Mouse (Mus musculus) stomach, embryonic 16.5 days (tissue): ENCODE measurements at regions not wholly inside any gene's neighbourhood (a gene's known extent, or its start where the extent isn't known, plus 50 kb on each side); places are given as distances from the start of the nearest gene placed in this dataset.

Experiments
- ATAC-seq: fragments of 200-750 bp; cut with Nextera tagmentation; 2 replicates; pipeline ENCODE4 v1.8.0; 2017; ENCODE audit warnings: moderate number of reproducible peaks, moderate TSS enrichment; ENCODE audit not compliant: insufficient read depth, low FRiP score
- H3K27ac ChIP-seq: fragments of 300-500 bp; sonication (generic); 2 replicates; pipeline ENCODE4 v1.5.1; 2014; ENCODE audit warnings: low read length
- H3K27me3 ChIP-seq: fragments of 300-500 bp; sonication (generic); 2 replicates; pipeline ENCODE4 v1.6.1; 2014; ENCODE audit warnings: low read length, control low read depth, mixed read lengths; ENCODE audit not compliant: control insufficient read depth, insufficient read depth
- H3K36me3 ChIP-seq: fragments of 300-500 bp; sonication (generic); 2 replicates; pipeline ENCODE4 v1.6.1; 2014; ENCODE audit warnings: low read length; ENCODE audit not compliant: control insufficient read depth, insufficient read depth
- H3K4me1 ChIP-seq: fragments of 300-500 bp; sonication (generic); 2 replicates; pipeline ENCODE4 v1.6.1; 2014; ENCODE audit warnings: low read length, control low read depth, mixed read lengths; ENCODE audit not compliant: control insufficient read depth, insufficient read depth
- H3K4me2 ChIP-seq: fragments of 300-500 bp; sonication (generic); 2 replicates; pipeline ENCODE4 v1.6.1; 2014; ENCODE audit warnings: low read depth, low read length, mixed read lengths
- H3K4me3 ChIP-seq: fragments of 300-500 bp; sonication (generic); replicated peaks from 2 replicates; pipeline ENCODE4 v1.5.1; 2014; ENCODE audit warnings: mild to moderate bottlenecking, low read length
- H3K9ac ChIP-seq: fragments of 300-500 bp; sonication (generic); 2 replicates; pipeline ENCODE4 v1.6.1; 2014; ENCODE audit warnings: low read length
- H3K9me3 ChIP-seq: fragments of 300-500 bp; sonication (generic); replicated peaks from 2 replicates; pipeline ENCODE4 v1.6.1; 2016; ENCODE audit warnings: low read length, control low read depth; ENCODE audit not compliant: control insufficient read depth
- WGBS: fragments of 180-500 bp; shearing (Covaris S2); extraction: QIAGEN DNeasy Blood & Tissue Kit; methylation state at CpG from one replicate; pipeline ENCODE4 v1.1.7; 2014; 5-methylcytosine and 5-hydroxymethylcytosine counted together

GRCm38 (mm10) chr3:149174689-149175390, 184.5 kb upstream of the Adgrl2 start:
- H3K27me3 ChIP-seq, result no peaks in the 10 kb centered on the region

GRCm38 (mm10) chr3:149173537-149173936, 183.2 kb upstream of the Adgrl2 start:
- WGBS, result 30% methylated on average over 10 of the region's 10 CpGs
- Histone ChIP-seq H3K9me3 (no peaks in the 10 kb centered on the region), H3K9ac (no peak overlapping the region), H3K27me3 (no peaks in the 10 kb centered on the region), H3K27ac (no peak overlapping the region), H3K4me1 (peaks cover 5% of the 10 kb centered on the region; the same call in 1 of the 2 replicates), H3K4me3 (no peak overlapping the region), H3K36me3 (no peaks in the 10 kb centered on the region), H3K4me2 (peak overlapping the region; percentile 4; the same call in 1 of the 2 replicates)
- ATAC-seq, result no peak

More at GRCm38 (mm10) chr3:149174689-149175390, 184.5 kb upstream of the Adgrl2 start:
- no peaks in the 10 kb centered on the region for H3K9me3 ChIP-seq
- peaks cover 5% of the 10 kb centered on the region; the same call in 1 of the 2 replicates for H3K4me1 ChIP-seq
- no peak overlapping the region for H3K4me3 ChIP-seq
- no peak overlapping the region for H3K9ac ChIP-seq
- H3K4me2 ChIP-seq, result no peak overlapping the region
- no peak for ATAC-seq
- 64% methylated on average over 11 of the region's 11 CpGs for WGBS
- no peaks in the 10 kb centered on the region for H3K36me3 ChIP-seq
- H3K27ac ChIP-seq, result no peak overlapping the region

- Histone ChIP-seq H3K9me3 (no peaks in the 10 kb centered on the region), H3K9ac (no peak overlapping the region), H3K4me3 (no peak overlapping the region), H3K36me3 (no peaks in the 10 kb centered on the region), H3K4me2 (no peak overlapping the region), H3K4me1 (peaks cover 5% of the 10 kb centered on the region; the same call in 1 of the 2 replicates), H3K27me3 (no peaks in the 10 kb centered on the region), H3K27ac (no peak overlapping the region)
- WGBS, result 50% methylated on average over 4 of the region's 4 CpGs
- no peak for ATAC-seq
These were observed 181.4 kb upstream of the Adgrl2 start for GRCm38 (mm10) chr3:149171766-149172165.

- Histone ChIP-seq H3K4me3 (no peak overlapping the region), H3K27ac (no peak overlapping the region; the same call in 1 of the 2 replicates), H3K4me2 (no peak overlapping the region), H3K9ac (0 out of 2 replicates have a peak overlapping the region, but pooled peaks have one; percentile 11), H3K36me3 (no peaks in the 10 kb centered on the region), H3K4me1 (peaks cover 5% of the 10 kb centered on the region; the same call in 1 of the 2 replicates), H3K9me3 (no peaks in the 10 kb centered on the region), H3K27me3 (no peaks in the 10 kb centered on the region)
- ATAC-seq, result peak; percentile 68; the same call in 1 of the 2 replicates
- 76% methylated on average over 7 of the region's 7 CpGs for WGBS
These were observed 179.8 kb upstream of the Adgrl2 start for GRCm38 (mm10) chr3:149170191-149170590.

GRCm38 (mm10) chr3:149169442-149169841, 179.1 kb upstream of the Adgrl2 start:
- no peaks in the 10 kb centered on the region for H3K36me3 ChIP-seq
- H3K27ac ChIP-seq, result no peak overlapping the region; the same call in 1 of the 2 replicates
- H3K4me1 ChIP-seq, result peaks cover 5% of the 10 kb centered on the region; the same call in 1 of the 2 replicates
- no peaks in the 10 kb centered on the region for H3K9me3 ChIP-seq
- H3K4me2 ChIP-seq, result no peak overlapping the region
- H3K27me3 ChIP-seq, result no peaks in the 10 kb centered on the region
- WGBS, result 56% methylated on average over 12 of the region's 12 CpGs
- no peak; the same call in 1 of the 2 replicates for ATAC-seq
- H3K9ac ChIP-seq, result 0 out of 2 replicates have a peak overlapping the region, but pooled peaks have one; percentile 11
- H3K4me3 ChIP-seq, result no peak overlapping the region

- no peaks in the 10 kb centered on the region; the same call in 1 of the 2 replicates for H3K4me1 ChIP-seq
- no peak overlapping the region for H3K4me2 ChIP-seq
- H3K9me3 ChIP-seq, result no peaks in the 10 kb centered on the region
- H3K27me3 ChIP-seq, result no peaks in the 10 kb centered on the region
- H3K9ac ChIP-seq, result no peak overlapping the region
- H3K4me3 ChIP-seq, result no peak overlapping the region
- no peak overlapping the region for H3K27ac ChIP-seq
- ATAC-seq, result 0 out of 2 replicates have a peak, but pooled peaks have one; percentile 68
- WGBS, result 65% methylated on average over 3 of the region's 3 CpGs
- H3K36me3 ChIP-seq, result no peaks in the 10 kb centered on the region
These were observed 177.6 kb upstream of the Adgrl2 start for GRCm38 (mm10) chr3:149167997-149168396.

- Histone ChIP-seq H3K4me2 (no peak overlapping the region), H3K27ac (no peak overlapping the region), H3K9ac (no peak overlapping the region), H3K9me3 (no peaks in the 10 kb centered on the region), H3K4me3 (no peak overlapping the region), H3K27me3 (no peaks in the 10 kb centered on the region), H3K36me3 (no peaks in the 10 kb centered on the region), H3K4me1 (no peaks in the 10 kb centered on the region; the same call in 1 of the 2 replicates)
- whole genome bisulfite sequencing, result 73% methylated on average over 4 of the region's 4 CpGs
- ATAC-seq, result no peak
These were observed 174.4 kb upstream of the Adgrl2 start for GRCm38 (mm10) chr3:149164804-149165203.

GRCm38 (mm10) chr3:149163591-149163990, 173.2 kb upstream of the Adgrl2 start:
- ATAC-seq, result no peak
- Histone ChIP-seq H3K4me2 (no peak overlapping the region), H3K36me3 (no peaks in the 10 kb centered on the region), H3K27me3 (no peaks in the 10 kb centered on the region), H3K4me1 (no peaks in the 10 kb centered on the region), H3K4me3 (no peak overlapping the region), H3K9me3 (no peaks in the 10 kb centered on the region), H3K9ac (no peak overlapping the region), H3K27ac (no peak overlapping the region)
- 61% methylated on average over 6 of the region's 6 CpGs for WGBS

- no peak for ATAC-seq
- Histone ChIP-seq H3K27ac (no peak overlapping the region), H3K4me2 (no peak overlapping the region), H3K4me3 (no peak overlapping the region), H3K9ac (no peak overlapping the region), H3K9me3 (no peaks in the 10 kb centered on the region), H3K4me1 (no peaks in the 10 kb centered on the region), H3K36me3 (no peaks in the 10 kb centered on the region), H3K27me3 (no peaks in the 10 kb centered on the region)
- 89% methylated on average over 11 of the region's 11 CpGs for whole genome bisulfite sequencing
These were observed 170.5 kb upstream of the Adgrl2 start for GRCm38 (mm10) chr3:149160833-149161232.
